Mouse (Mus musculus): ENCODE data around the gene Siah1a.

The Siah1a gene

DNA sequence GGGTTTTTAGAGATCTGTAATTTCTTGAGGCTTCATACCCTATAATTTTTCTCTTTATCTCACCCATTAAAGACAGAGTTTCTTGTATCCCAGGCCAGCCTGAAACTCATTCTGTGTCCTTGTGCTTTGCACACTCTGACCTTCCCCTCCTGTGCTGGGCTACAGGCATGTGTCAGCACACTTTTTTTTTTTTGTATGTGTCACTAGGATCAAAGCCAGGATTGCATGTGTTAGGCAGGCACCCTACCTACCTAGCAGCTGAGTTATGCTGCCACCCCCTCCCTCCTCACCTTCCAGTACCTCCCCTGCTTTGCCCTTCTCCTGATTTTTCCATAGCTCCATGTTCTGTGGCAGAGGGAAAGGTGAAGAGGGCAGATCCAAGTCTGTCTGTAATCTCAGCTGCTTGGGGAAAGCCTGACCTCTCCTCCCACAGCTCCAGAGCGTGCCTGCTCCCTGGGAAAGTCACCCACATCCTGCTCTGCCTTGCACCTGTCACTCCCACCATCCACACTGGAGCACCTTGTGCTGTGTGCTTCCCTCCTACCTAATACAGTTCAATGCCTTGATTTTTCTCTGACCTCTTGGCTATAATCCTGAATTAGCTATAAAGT, 46.8 kb downstream of the Siah1a start:
- 54% methylated on average over 1 of the region's 1 CpGs for WGBS

DNA sequence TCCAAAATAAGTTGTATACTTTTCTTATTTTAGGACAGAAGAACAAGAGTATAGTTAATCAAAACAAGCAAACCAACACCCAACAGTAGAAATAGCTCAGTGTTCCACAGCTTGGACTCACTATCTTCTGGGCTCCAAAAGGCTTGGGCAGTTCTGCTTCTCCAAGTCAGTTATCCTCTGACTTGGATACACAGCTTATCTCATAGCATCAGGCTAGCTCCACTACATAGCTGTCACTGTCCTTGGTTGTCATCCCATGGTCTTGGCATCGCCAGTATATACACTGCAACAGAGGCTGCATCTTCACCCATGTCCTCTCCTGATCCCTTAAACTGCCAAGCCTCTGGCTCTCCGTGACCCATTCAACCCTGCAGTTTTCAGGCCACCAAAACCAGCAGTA, 50.0 kb downstream of the Siah1a start:
- 99% methylated on average over 2 of the region's 2 CpGs for WGBS

- WGBS = 56% methylated on average over 1 of the region's 1 CpGs
Measured at GRCm38 (mm10) chr8:86694011-86694410, 51.7 kb downstream of the Siah1a start.

DNA sequence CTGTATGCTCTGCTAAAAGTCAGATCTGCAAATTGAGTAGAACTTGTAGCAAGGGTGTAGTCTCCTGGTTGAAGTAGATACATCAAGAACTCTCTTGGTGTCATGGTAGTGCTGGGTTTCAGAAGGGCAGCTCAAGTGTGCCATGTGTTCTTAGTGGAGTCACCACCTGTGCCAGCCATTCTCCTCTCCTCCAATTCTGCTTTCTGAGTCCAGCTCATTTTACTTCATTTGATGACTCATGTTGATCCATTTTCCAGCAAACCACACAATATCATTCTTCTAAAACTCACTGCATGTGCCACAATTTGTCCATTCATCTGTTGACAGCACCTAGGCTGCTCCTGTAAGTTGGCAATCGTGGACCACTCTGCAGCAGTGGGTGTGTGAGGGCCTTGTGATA, 53.6 kb downstream of the Siah1a start:
- WGBS = 66% methylated on average over 1 of the region's 1 CpGs

- WGBS = 72% methylated on average over 3 of the region's 3 CpGs
Measured at GRCm38 (mm10) chr8:86686629-86687028, 59.1 kb downstream of the Siah1a start.

Data from cerebral cortex, adult 2 months (tissue).